Mouse (Mus musculus): ENCODE results near the gene Cd69.

DNA sequence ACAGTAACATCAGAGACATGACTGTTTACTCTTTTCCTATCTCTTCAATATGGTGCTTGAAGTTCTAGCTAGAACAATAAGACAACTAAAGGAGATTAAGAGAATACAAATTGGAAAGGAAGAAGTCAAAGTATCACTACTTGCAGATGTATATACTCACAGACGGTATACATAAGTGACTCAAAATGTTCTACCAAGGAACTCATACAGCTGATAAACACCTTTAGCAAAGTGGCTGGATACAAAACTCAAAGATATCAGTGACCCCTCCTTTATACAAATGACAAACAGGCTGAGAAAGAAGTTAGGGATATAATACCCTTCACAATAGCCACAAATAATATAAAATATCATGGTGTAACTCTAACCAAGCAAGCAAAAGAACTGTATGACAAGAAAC lies 54.2 kb downstream of the Cd69 start:
- TF ChIP-seq GATA1 (IDR thresholded peaks at IDR 0.05; ENCODE audit: borderline replicate concordance, low read length): no peak
- no peak for TF ChIP-seq FLI1 (IDR thresholded peaks at IDR 0.05; ENCODE audit: low read length)
